Mouse (Mus musculus) stomach, postnatal 0 days (tissue): ENCODE measurements at regions not wholly inside any gene's neighbourhood (a gene's known extent, or its start where the extent isn't known, plus 50 kb on each side); places are given as distances from the start of the nearest gene placed in this dataset.

ENCODE experiments used
- ATAC-seq: fragments of 200-750 bp; cut with Nextera tagmentation; 2 replicates; pipeline ENCODE4 v1.8.0; 2017; ENCODE audit not compliant: low FRiP score, low TSS enrichment
- DNase-seq: peaks from one replicate; pipeline ENCODE4 v3.0.0-alpha.2; 2016; ENCODE audit warnings: low spot score
- H3K27ac ChIP-seq: fragments of 300-500 bp; sonication (generic); replicated peaks from 2 replicates; pipeline ENCODE4 v1.5.1; 2014; ENCODE audit warnings: mild to moderate bottlenecking, control low read depth
- H3K27me3 ChIP-seq: fragments of 300-500 bp; sonication (generic); 2 replicates; pipeline ENCODE4 v1.6.1; 2014; ENCODE audit warnings: low read length; ENCODE audit not compliant: control insufficient read depth, insufficient read depth
- H3K36me3 ChIP-seq: fragments of 300-500 bp; sonication (generic); 2 replicates; pipeline ENCODE4 v1.6.1; 2014; ENCODE audit warnings: low read length, mixed read lengths; ENCODE audit not compliant: control insufficient read depth, insufficient read depth
- H3K4me1 ChIP-seq: fragments of 300-500 bp; sonication (generic); replicated peaks from 2 replicates; pipeline ENCODE4 v1.6.1; 2014; ENCODE audit warnings: antibody characterized with exemption; ENCODE audit not compliant: control insufficient read depth, insufficient read depth
- H3K4me2 ChIP-seq: fragments of 300-500 bp; sonication (generic); replicated peaks from 2 replicates; pipeline ENCODE4 v1.6.1; 2014; ENCODE audit warnings: low read depth, mild to moderate bottlenecking, control low read depth, moderate library complexity
- H3K4me3 ChIP-seq: fragments of 300-500 bp; sonication (generic); 2 replicates; pipeline ENCODE4 v1.5.1; 2014; ENCODE audit warnings: low read depth, low read length, control low read depth
- H3K9ac ChIP-seq: fragments of 300-500 bp; sonication (generic); 2 replicates; pipeline ENCODE4 v1.6.1; 2014; ENCODE audit warnings: mild to moderate bottlenecking, low read length, control low read depth, mixed read lengths
- H3K9me3 ChIP-seq: fragments of 300-500 bp; sonication (generic); 2 replicates; pipeline ENCODE4 v1.6.1; 2016; ENCODE audit warnings: low read length; ENCODE audit not compliant: control insufficient read depth
- CTCF ChIP-seq: IDR thresholded peaks from 2 replicates; pipeline ENCODE4 v1.5.1; 2016; ENCODE audit warnings: antibody characterized with exemption, low read depth, mild to moderate bottlenecking, moderate library complexity
- EP300 ChIP-seq: optimal IDR thresholded peaks from 2 replicates; pipeline ENCODE3; 2016; ENCODE audit warnings: antibody characterized with exemption
- WGBS: fragments of 180-500 bp; shearing (Covaris S2); extraction: QIAGEN DNeasy Blood & Tissue Kit; methylation state at CpG from one replicate; pipeline ENCODE4 v1.1.7; 2014; 5-methylcytosine and 5-hydroxymethylcytosine counted together

DNA sequence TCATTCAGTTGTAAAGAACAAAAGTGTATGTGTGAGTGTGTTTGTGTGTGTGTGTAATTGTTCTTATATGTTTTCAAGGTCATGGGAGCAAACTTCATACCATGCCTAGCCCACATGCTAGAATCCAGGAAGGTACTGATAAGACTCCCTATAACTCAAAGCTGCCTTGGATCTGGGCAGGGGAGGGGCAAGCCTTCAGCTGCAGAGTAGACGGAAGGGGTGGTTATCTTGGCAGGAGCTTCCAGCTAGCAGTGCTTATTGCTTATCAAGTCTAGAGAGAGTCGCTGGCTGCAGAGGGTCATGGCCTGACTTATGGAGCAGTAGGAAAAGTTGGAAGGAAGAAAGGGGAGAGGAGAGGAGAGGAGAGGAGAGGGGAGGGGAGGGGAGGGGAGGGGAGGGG lies 172.0 kb downstream of the Ajap1 start:
- H3K27me3 ChIP-seq, result no peaks in the 10 kb centered on the region
- H3K4me3 ChIP-seq, result no peak overlapping the region
- no peak overlapping the region for H3K9ac ChIP-seq
- WGBS, result 0% methylated on average over 1 of the region's 2 CpGs
- no peak for TF ChIP-seq CTCF
- H3K36me3 ChIP-seq, result no peaks in the 10 kb centered on the region
- no peak overlapping the region for H3K4me2 ChIP-seq
- DNase-seq (no peak), ATAC-seq (no peak)
- no peaks in the 10 kb centered on the region for H3K9me3 ChIP-seq
- H3K4me1 ChIP-seq, result no peaks in the 10 kb centered on the region
- no peak overlapping the region for H3K27ac ChIP-seq

DNA sequence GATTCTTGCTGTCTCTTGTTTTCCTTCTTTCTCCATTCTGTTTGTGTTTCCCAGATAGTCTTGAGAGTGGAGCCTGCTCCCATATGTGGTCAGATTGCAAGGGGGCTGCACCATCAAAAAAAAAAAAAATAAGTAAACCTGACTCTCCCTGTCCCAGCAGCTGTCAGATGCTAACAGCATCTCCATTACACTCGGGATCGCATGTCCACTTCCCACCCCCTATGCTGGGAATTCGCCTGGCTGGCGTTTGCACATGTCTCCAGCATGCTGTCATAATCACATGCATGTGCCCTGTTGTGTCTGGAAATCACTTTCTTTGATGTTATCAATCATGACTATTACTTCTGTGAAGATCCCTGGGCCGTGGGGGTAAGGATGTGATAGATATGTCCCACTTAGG lies 179.1 kb downstream of the Ajap1 start:
- no peak overlapping the region for H3K4me3 ChIP-seq
- H3K4me2 ChIP-seq, result no peak overlapping the region
- H3K36me3 ChIP-seq, result no peaks in the 10 kb centered on the region
- 57% methylated on average over 5 of the region's 5 CpGs for WGBS
- no peak overlapping the region for H3K9ac ChIP-seq
- TF ChIP-seq CTCF (no peak), EP300 (no peak)
- no peak for ATAC-seq
- no peak for DNase-seq
- H3K27me3 ChIP-seq, result no peaks in the 10 kb centered on the region
- H3K9me3 ChIP-seq, result no peaks in the 10 kb centered on the region
- no peak overlapping the region for H3K27ac ChIP-seq
- no peaks in the 10 kb centered on the region for H3K4me1 ChIP-seq

DNA sequence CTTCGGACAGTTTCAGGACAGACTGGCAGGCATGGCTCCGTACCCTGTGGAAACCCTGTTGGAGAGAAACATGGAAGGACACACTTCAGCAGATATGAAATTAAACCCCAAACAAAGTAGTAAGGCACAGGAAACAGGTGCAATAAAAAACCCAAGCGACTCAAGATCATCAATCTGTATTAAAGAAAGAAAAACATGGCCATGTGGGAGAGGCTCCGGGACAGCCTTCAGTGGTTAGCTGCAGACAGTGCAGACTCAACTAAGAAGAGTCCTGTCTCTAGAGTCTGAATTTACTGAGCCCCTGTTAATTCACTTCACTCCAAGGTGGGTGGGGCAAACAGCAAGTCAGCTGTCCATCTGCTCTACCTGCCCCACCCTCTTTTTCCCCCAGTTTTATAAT lies 179.8 kb downstream of the Ajap1 start:
- Histone ChIP-seq H3K36me3 (no peaks in the 10 kb centered on the region), H3K9me3 (no peaks in the 10 kb centered on the region), H3K4me1 (no peaks in the 10 kb centered on the region), H3K27ac (no peak overlapping the region), H3K27me3 (no peaks in the 10 kb centered on the region), H3K4me3 (no peak overlapping the region), H3K4me2 (no peak overlapping the region), H3K9ac (no peak overlapping the region)
- WGBS, result 74% methylated on average over 4 of the region's 4 CpGs
- TF ChIP-seq CTCF (no peak), EP300 (no peak)
- DNase-seq, result no peak
- no peak for ATAC-seq

DNA sequence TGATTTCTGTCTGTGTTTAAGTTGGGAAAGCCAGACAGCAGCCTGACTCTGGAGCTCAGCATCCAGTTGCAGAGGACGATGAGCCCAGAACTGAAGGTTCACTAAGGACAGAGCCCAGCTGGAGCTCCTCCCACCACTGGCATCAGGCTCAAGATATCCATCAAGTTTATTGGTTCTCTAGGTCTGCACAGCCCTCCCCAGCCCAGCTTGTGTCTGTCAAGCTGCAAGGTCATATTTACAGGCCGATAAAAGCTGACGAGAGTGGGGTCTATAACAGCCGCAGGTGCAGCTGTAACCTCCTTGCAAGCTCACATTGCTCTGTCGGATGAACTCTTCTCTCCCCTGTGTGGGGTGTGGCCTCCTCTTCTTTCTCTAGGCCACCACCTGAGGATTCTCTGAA lies 184.3 kb downstream of the Ajap1 start:
- Histone ChIP-seq H3K4me3 (no peak overlapping the region), H3K4me2 (no peak overlapping the region), H3K4me1 (no peaks in the 10 kb centered on the region), H3K36me3 (no peaks in the 10 kb centered on the region), H3K9ac (no peak overlapping the region), H3K27ac (no peak overlapping the region), H3K27me3 (no peaks in the 10 kb centered on the region), H3K9me3 (no peaks in the 10 kb centered on the region)
- ATAC-seq, result no peak
- TF ChIP-seq CTCF (no peak), EP300 (no peak)
- DNase-seq, result no peak
- WGBS, result 32% methylated on average over 5 of the region's 5 CpGs

DNA sequence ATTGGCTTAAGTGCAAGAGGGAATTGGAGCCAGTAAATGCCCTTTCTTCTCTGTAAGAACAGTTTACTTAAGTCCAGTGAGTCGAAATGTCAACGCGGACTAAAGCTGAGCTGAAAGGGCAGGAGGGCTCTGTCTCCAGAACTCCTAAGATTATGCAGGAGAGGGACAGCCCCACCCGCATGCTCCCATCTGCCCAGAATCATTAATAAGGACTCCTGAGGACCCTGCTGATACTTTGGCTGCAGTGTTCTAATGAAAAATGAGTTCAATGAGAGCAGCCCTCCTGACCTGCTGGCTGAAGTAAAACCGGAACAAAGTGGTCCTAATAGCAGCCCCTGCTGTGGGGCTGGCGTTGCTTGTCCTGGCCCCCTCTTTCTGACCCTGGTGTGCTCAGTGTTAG lies 187.8 kb downstream of the Ajap1 start:
- Histone ChIP-seq H3K4me1 (no peaks in the 10 kb centered on the region), H3K4me3 (no peak overlapping the region), H3K27me3 (no peaks in the 10 kb centered on the region), H3K27ac (no peak overlapping the region), H3K4me2 (no peak overlapping the region), H3K9me3 (no peaks in the 10 kb centered on the region), H3K36me3 (no peaks in the 10 kb centered on the region), H3K9ac (no peak overlapping the region)
- no peak for DNase-seq
- WGBS, result 17% methylated on average over 6 of the region's 6 CpGs
- TF ChIP-seq CTCF (no peak), EP300 (no peak)
- ATAC-seq, result no peak

DNA sequence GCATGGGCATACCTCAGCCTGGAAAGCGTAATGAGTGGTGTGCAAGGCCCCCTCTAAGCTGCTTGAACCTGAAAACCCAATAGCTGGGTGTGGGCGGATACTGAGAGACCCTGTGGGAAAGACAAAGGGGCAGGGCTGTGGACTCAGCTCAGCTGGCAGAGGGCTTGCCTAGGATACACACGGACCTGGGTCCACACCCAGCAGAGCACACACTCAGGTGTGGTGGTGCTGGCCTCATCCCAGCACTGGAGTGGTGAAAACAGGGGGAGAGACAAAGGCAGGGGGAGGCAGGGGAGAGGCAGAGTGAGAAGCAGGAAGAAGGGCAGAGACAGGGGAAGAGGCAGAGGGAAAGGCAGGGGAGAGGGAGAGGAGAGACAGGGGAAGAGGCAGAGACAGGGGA lies 189.5 kb downstream of the Ajap1 start:
- TF ChIP-seq EP300 (no peak), CTCF (no peak)
- Histone ChIP-seq H3K4me2 (no peak overlapping the region), H3K4me1 (no peaks in the 10 kb centered on the region), H3K4me3 (no peak overlapping the region), H3K9ac (no peak overlapping the region), H3K27ac (no peak overlapping the region), H3K27me3 (no peaks in the 10 kb centered on the region), H3K36me3 (no peaks in the 10 kb centered on the region), H3K9me3 (no peaks in the 10 kb centered on the region)
- WGBS, result 39% methylated on average over 3 of the region's 3 CpGs
- ATAC-seq, result peak; percentile 87
- peak; percentile 39 for DNase-seq

DNA sequence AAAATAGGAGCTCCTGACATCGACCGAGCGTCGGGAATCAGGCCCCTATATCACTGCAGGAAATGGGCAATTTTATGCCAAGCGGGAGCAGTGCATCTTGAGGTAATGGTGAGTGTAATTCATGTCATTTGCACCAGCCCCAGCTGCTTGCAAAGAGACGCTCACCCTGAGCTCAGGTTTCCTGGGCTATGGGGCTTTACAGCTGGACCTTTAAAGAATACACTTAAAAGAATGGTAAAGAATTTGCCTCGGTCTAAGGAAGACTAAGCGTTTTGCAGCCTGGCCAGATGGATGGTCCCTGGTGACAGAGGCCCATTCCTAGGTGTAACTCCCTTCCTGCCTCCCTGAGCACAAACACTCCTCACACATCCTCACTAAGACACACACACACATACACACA lies 194.2 kb downstream of the Ajap1 start:
- H3K4me2 ChIP-seq, result no peak overlapping the region
- H3K9ac ChIP-seq, result no peak overlapping the region
- WGBS, result 61% methylated on average over 8 of the region's 8 CpGs
- H3K4me3 ChIP-seq, result no peak overlapping the region
- ATAC-seq (no peak), DNase-seq (no peak)
- H3K36me3 ChIP-seq, result no peaks in the 10 kb centered on the region
- H3K9me3 ChIP-seq, result no peaks in the 10 kb centered on the region
- TF ChIP-seq CTCF, result no peak
- TF ChIP-seq EP300, result no peak
- no peaks in the 10 kb centered on the region for H3K27me3 ChIP-seq
- H3K27ac ChIP-seq, result no peak overlapping the region
- no peaks in the 10 kb centered on the region for H3K4me1 ChIP-seq
